Mouse (Mus musculus): ENCODE measurements around the gene Wdr45. TPM values are rescaled to one million over a fixed set of nuclear protein-coding genes. Genes with fewer than 3 reads are reported as not detected.
A peak's percentile ranks its signal among the peaks of the same experiment; 100 is the strongest.
"Not testable (repeated sequence)": the region's sequence is repeated elsewhere in the genome, so short reads cannot be mapped to it uniquely, and the experiment has no call there.

Wdr45 gene
- polyA plus RNA-seq, 1 experiment from 2014 or later = 14.1 TPM

DNA sequence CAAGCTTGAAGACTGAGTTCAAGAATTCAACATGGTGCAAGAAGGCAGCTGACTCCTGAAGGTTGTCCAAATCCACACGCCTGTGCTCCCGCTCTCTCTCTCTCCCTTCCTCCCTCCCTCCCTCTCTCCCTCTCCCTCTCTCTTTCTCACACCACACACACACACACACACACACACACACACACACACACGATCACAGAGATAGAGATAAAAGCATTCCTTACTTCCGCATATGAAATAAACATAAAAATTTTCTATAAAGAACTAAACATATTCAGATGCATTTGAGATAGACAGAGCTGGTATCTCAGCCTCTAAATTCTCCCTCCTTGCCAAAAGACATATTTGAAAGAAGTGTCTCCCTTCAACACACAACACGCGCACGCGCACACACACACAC lies 31.3 kb downstream of the Wdr45 start:
- Histone ChIP-seq H3K27ac (ENCODE audit: low read depth, low read length) (no peak overlapping the region), H3K9ac (ENCODE audit: low read length) (no peak overlapping the region), H3K9me3 (ENCODE audit: control insufficient read depth, low read length) (no peaks in the 10 kb centered on the region; the same call in 1 of the 2 replicates), H3K4me2 (no peak overlapping the region), H3K27me3 (ENCODE audit: control insufficient read depth, insufficient read depth, low read length) (no peaks in the 10 kb centered on the region), H3K4me1 (ENCODE audit: control insufficient read depth, insufficient read depth, low read length) (no peaks in the 10 kb centered on the region), H3K36me3 (ENCODE audit: control insufficient read depth, insufficient read depth, low read length) (no peaks in the 10 kb centered on the region), H3K4me3 (ENCODE audit: low read depth, low read length) (no peak overlapping the region)
- no peak for ATAC-seq (ENCODE audit: low FRiP score)
- WGBS = 90% methylated on average over 8 of the region's 8 CpGs
- DNase-seq (ENCODE audit: low spot score, missing footprints) = no peak

DNA sequence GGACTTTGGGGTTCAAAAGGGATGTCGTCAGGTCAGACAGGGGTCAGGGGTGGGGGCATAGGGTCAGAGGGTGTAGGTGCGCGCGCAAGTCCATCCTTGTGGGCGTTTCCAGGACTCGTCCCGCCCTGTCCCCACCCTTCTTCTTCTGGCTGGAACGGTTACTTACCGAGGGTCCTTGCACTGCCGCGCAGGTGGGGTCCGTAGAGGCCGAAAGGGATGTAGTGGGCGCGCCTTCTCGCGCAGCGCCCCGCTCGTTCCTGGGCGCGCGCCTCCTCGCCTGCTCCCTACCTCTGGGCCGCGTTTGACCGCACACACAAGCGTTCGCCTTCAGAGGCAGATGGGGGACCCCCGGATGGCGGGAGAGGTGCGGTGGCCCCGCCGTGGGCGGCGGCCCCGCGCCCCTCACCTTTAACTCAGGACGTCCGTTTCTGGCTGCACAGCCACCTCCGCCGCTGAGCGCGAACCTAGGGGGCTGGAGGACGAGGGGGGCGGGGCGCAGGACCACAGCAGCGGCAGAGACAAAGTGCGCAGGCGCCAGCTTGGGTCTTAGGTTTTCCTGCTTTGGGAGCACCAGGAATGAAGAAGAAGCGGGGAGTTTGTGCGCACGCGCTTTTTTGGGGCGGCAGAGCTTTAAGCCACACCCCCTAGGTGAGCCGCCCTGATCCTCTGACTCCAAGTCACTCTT lies 36.4 kb downstream of the Wdr45 start, which contains the start of gene Ccdc120:
Gene Ccdc120 (minus strand): TSS at position 474 of the 685 bp plus-strand sequence.
- no peaks in the 10 kb centered on the region for H3K36me3 ChIP-seq (ENCODE audit: control insufficient read depth, insufficient read depth, low read length)
- ATAC-seq (ENCODE audit: low FRiP score) = peak; percentile 83
- H3K27me3 ChIP-seq (ENCODE audit: control insufficient read depth, insufficient read depth, low read length) = no peaks in the 10 kb centered on the region
- H3K4me2 ChIP-seq = peak within 1 kb of the TSS; percentile 41
- WGBS = 17% methylated on average over 41 of the region's 56 CpGs
- H3K4me3 ChIP-seq (ENCODE audit: low read depth, low read length) = peak within 1 kb of the TSS; percentile 65
- no peak within 1 kb of the TSS for H3K27ac ChIP-seq (ENCODE audit: low read depth, low read length)
- peak within 1 kb of the TSS; percentile 73 for H3K9ac ChIP-seq (ENCODE audit: low read length)
- H3K9me3 ChIP-seq (ENCODE audit: control insufficient read depth, low read length) = no peaks in the 10 kb centered on the region; the same call in 1 of the 2 replicates
- DNase-seq (ENCODE audit: low spot score, missing footprints) = peak; percentile 96
- no peaks in the 10 kb centered on the region for H3K4me1 ChIP-seq (ENCODE audit: control insufficient read depth, insufficient read depth, low read length)

DNA sequence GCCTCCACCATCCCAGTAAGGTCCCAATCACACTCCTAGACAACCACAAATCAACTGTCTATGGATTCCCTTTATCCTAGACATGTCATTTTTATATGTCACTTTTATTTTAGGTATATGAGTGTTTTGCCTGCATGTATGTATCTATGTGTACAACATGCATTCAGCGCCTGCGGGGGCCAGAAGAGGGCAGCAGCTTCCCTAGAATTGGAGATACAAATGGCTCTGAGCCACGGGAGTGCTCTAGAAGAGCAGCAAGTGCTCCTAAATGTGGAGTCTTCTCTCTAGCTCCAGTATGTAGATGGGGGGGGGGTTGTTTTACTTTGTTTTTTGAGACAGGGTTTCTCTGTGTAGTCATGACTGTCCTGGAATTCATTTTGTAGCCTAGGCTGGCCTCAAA lies 39.5 kb downstream of the Wdr45 start:
- not testable (repeated sequence) for H3K4me3 ChIP-seq (ENCODE audit: low read depth, low read length); H3K27ac ChIP-seq (ENCODE audit: low read depth, low read length); H3K4me2 ChIP-seq; H3K4me1 ChIP-seq (ENCODE audit: control insufficient read depth, insufficient read depth, low read length); H3K9ac ChIP-seq (ENCODE audit: low read length); DNase-seq (ENCODE audit: low spot score, missing footprints); H3K9me3 ChIP-seq (ENCODE audit: control insufficient read depth, low read length); H3K27me3 ChIP-seq (ENCODE audit: control insufficient read depth, insufficient read depth, low read length); ATAC-seq (ENCODE audit: low FRiP score); H3K36me3 ChIP-seq (ENCODE audit: control insufficient read depth, insufficient read depth, low read length)
- WGBS = 16% methylated on average over 3 of the region's 3 CpGs

GRCm38 (mm10) chrX:7762137-7762920 lies 48.2 kb downstream of the Wdr45 start, which contains the start of gene Tfe3:
TSS of gene Tfe3 (plus strand) at chrX:7762560.
- peak; percentile 93 for DNase-seq (ENCODE audit: low spot score, missing footprints)
- no peaks in the 10 kb centered on the region for H3K9me3 ChIP-seq (ENCODE audit: control insufficient read depth, low read length)
- H3K27me3 ChIP-seq (ENCODE audit: control insufficient read depth, insufficient read depth, low read length) = no peaks in the 10 kb centered on the region
- peak; percentile 96 for ATAC-seq (ENCODE audit: low FRiP score)
- no peaks in the 10 kb centered on the region; the same call in 1 of the 2 replicates for H3K36me3 ChIP-seq (ENCODE audit: control insufficient read depth, insufficient read depth, low read length)
- peak within 1 kb of the TSS; percentile 63 for H3K4me3 ChIP-seq (ENCODE audit: low read depth, low read length)
- H3K4me2 ChIP-seq = peak within 1 kb of the TSS; percentile 62
- WGBS = 19% methylated on average over 23 of the region's 38 CpGs
- peak within 1 kb of the TSS; percentile 63 for H3K9ac ChIP-seq (ENCODE audit: low read length)
- H3K4me1 ChIP-seq (ENCODE audit: control insufficient read depth, insufficient read depth, low read length) = peaks cover 10% of the 10 kb centered on the region
- H3K27ac ChIP-seq (ENCODE audit: low read depth, low read length) = no peak within 1 kb of the TSS

DNA sequence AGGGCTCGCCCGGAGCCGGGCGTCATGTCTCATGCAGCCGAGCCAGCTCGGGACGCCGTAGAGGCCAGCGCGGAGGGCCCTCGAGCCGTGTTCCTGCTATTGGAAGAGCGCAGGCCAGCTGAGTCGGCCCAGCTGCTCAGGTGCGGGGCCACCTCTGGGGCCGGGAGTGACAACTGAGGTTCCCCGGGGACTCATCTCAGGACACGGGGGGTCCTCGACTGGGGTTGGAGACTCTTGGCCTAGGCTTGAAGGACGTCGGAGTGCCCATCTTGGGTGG lies 48.7 kb downstream of the Wdr45 start:
- ATAC-seq (ENCODE audit: low FRiP score) (peak; percentile 49), DNase-seq (ENCODE audit: low spot score, missing footprints) (no peak)
- Histone ChIP-seq H3K9ac (ENCODE audit: low read length) (peak overlapping the region; percentile 63), H3K27ac (ENCODE audit: low read depth, low read length) (no peak overlapping the region), H3K36me3 (ENCODE audit: control insufficient read depth, insufficient read depth, low read length) (no peaks in the 10 kb centered on the region; the same call in 1 of the 2 replicates), H3K9me3 (ENCODE audit: control insufficient read depth, low read length) (no peaks in the 10 kb centered on the region), H3K4me1 (ENCODE audit: control insufficient read depth, insufficient read depth, low read length) (peaks cover 10% of the 10 kb centered on the region), H3K4me2 (peak overlapping the region; percentile 62), H3K27me3 (ENCODE audit: control insufficient read depth, insufficient read depth, low read length) (no peaks in the 10 kb centered on the region), H3K4me3 (ENCODE audit: low read depth, low read length) (peak overlapping the region; percentile 63)
- 26% methylated on average over 16 of the region's 21 CpGs for WGBS

DNA sequence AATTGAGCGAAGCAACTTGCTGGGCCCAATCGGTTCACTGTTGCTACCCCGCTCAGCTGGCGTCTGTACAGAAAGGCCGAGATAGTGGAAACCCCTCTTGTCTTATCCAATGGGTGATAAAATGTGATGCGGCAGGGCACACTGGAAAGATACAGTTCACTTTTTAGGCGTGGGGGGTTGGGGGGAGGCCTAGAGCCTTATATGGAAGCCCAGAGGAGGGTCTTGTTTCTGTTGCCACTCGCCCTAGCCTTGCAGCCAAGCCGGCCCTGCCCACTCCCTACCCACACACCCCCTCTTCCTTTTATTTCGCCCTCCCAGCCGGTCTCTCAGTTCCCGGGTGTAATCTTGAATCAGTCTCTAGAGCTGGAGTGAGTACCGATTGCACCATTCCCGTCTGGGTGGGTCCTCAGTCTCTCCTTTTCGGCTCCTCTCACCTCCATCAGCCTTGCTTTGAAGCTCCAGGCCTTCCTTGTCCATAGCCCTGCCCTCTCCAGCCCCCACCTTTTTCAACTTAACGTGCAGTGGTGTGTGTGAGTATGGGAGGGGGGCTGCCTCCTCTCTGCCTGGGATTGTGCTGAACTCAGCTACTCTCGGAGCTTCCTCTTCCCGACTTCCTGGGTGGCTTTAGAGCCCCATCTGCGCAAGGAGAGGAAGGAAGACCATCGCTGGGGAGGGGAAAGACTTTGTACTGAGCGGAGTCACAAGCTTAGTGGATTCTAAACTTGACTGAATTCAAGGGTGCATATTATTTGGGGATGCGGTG lies 49.7 kb downstream of the Wdr45 start:
- ATAC-seq (ENCODE audit: low FRiP score) = peak; percentile 15; the same call in 1 of the 2 replicates

DNA sequence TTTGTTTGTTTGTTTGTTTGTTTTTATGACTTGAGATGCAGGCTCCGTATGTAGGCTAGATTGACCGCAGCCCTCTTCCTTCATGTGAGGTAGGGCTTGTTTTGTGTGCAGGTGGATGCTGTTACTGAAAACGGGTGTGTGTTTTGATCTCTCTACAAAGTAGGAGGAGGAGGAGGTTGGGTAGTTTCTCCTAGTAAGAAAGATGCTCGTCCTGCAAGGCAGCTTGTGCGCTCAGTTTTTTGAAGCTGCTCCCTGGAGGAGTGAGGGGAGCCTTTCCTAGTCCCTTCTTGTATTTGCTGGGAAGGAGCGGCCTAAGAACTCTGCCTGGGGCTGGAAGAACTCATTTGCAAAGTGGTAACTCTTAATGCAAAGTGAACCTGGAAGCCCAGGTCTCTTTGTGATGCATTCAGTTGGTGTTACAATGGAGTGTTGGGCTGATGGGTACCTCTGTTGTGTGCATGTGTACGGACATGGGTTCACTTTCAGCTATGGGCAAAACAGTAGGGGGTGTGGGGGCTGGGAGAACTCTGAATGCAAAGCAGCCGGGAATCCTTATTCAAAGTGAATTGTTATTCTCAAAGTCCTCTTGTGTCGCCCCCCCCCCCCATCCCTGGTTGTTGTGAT lies 50.6 kb downstream of the Wdr45 start:
- no peaks in the 10 kb centered on the region for H3K9me3 ChIP-seq (ENCODE audit: control insufficient read depth, low read length)
- H3K9ac ChIP-seq (ENCODE audit: low read length) = peak overlapping the region; percentile 45; the same call in 1 of the 2 replicates
- peak overlapping the region; percentile 62 for H3K4me2 ChIP-seq
- peaks cover 10% of the 10 kb centered on the region for H3K4me1 ChIP-seq (ENCODE audit: control insufficient read depth, insufficient read depth, low read length)
- WGBS = 10% methylated on average over 9 of the region's 9 CpGs
- no peak overlapping the region for H3K27ac ChIP-seq (ENCODE audit: low read depth, low read length)
- H3K27me3 ChIP-seq (ENCODE audit: control insufficient read depth, insufficient read depth, low read length) = no peaks in the 10 kb centered on the region
- no peak for ATAC-seq (ENCODE audit: low FRiP score)
- no peaks in the 10 kb centered on the region; the same call in 1 of the 2 replicates for H3K36me3 ChIP-seq (ENCODE audit: control insufficient read depth, insufficient read depth, low read length)
- peak overlapping the region; percentile 63 for H3K4me3 ChIP-seq (ENCODE audit: low read depth, low read length)
- DNase-seq (ENCODE audit: low spot score, missing footprints) = peak; percentile 84

More for the DNA sequence above, 49.7 kb downstream of the Wdr45 start:
- WGBS = 12% methylated on average over 22 of the region's 22 CpGs
- peak; percentile 88 for DNase-seq (ENCODE audit: low spot score, missing footprints)
- Histone ChIP-seq H3K9ac (ENCODE audit: low read length) (peak overlapping the region; percentile 63), H3K27ac (ENCODE audit: low read depth, low read length) (no peak overlapping the region), H3K27me3 (ENCODE audit: control insufficient read depth, insufficient read depth, low read length) (no peaks in the 10 kb centered on the region), H3K36me3 (ENCODE audit: control insufficient read depth, insufficient read depth, low read length) (no peaks in the 10 kb centered on the region; the same call in 1 of the 2 replicates), H3K9me3 (ENCODE audit: control insufficient read depth, low read length) (no peaks in the 10 kb centered on the region), H3K4me2 (peak overlapping the region; percentile 62), H3K4me1 (ENCODE audit: control insufficient read depth, insufficient read depth, low read length) (peaks cover 10% of the 10 kb centered on the region), H3K4me3 (ENCODE audit: low read depth, low read length) (peak overlapping the region; percentile 63)

- peak overlapping the region; percentile 62 for H3K4me2 ChIP-seq
- H3K9me3 ChIP-seq (ENCODE audit: control insufficient read depth, low read length) = no peaks in the 10 kb centered on the region
- ATAC-seq (ENCODE audit: low FRiP score) (no peak), DNase-seq (ENCODE audit: low spot score, missing footprints) (no peak)
- no peaks in the 10 kb centered on the region for H3K27me3 ChIP-seq (ENCODE audit: control insufficient read depth, insufficient read depth, low read length)
- 23% methylated on average over 13 of the region's 13 CpGs for WGBS
- H3K9ac ChIP-seq (ENCODE audit: low read length) = peak overlapping the region; percentile 45; the same call in 1 of the 2 replicates
- peaks cover 10% of the 10 kb centered on the region for H3K4me1 ChIP-seq (ENCODE audit: control insufficient read depth, insufficient read depth, low read length)
- H3K27ac ChIP-seq (ENCODE audit: low read depth, low read length) = no peak overlapping the region
- H3K36me3 ChIP-seq (ENCODE audit: control insufficient read depth, insufficient read depth, low read length) = no peaks in the 10 kb centered on the region; the same call in 1 of the 2 replicates
- H3K4me3 ChIP-seq (ENCODE audit: low read depth, low read length) = peak overlapping the region; percentile 63
Observed at GRCm38 (mm10) chrX:7765281-7765670, 51.1 kb downstream of the Wdr45 start.
